Mouse (Mus musculus) ES-E14 (cell line): ENCODE measurements around the gene Fam83e. TPM values are rescaled to one million over a fixed set of nuclear protein-coding genes. Genes with fewer than 3 reads are reported as not detected.
A peak's percentile ranks its signal among the peaks of the same experiment; 100 is the strongest.

Experiments
- DNase-seq: peaks from one replicate; pipeline ENCODE4 v3.0.0-alpha.2; 2013; ENCODE audit warnings: low read depth, low spot score
- H3K27ac ChIP-seq: 2 replicates; pipeline ENCODE4 v1.5.1; 2012; ENCODE audit warnings: low read depth, mild to moderate bottlenecking, low read length, moderate library complexity, mixed read lengths; ENCODE audit not compliant: poor library complexity, insufficient read depth, severe bottlenecking
- H3K36me3 ChIP-seq: 2 replicates; pipeline ENCODE4 v1.6.1; 2012; ENCODE audit warnings: mild to moderate bottlenecking, low read length, moderate library complexity, mixed read lengths; ENCODE audit not compliant: control insufficient read depth, poor library complexity, insufficient read depth, severe bottlenecking
- H3K4me1 ChIP-seq, 2 experiments: fragments of 150-350 bp in 1 of 2; sonication (generic) in 1 of 2; 2 replicates each; pipeline ENCODE4 v1.6.1; 2012; ENCODE audit warnings: low read length in 2 of 2, mild to moderate bottlenecking in 1 of 2, mixed read lengths in 1 of 2; ENCODE audit not compliant: control insufficient read depth in 2 of 2, insufficient read depth in 2 of 2, poor library complexity in 1 of 2
- H3K4me3 ChIP-seq, 2 experiments: fragments of 150-350 bp in 1 of 2; sonication (generic) in 1 of 2; 2 replicates each; pipeline ENCODE4 v1.5.1; 2012; ENCODE audit warnings: low read length in 2 of 2, low read depth in 1 of 2, mild to moderate bottlenecking in 1 of 2, mixed read lengths in 1 of 2; ENCODE audit not compliant: insufficient read depth in 1 of 2, poor library complexity in 1 of 2, severe bottlenecking in 1 of 2
- H3K9ac ChIP-seq: 2 replicates; pipeline ENCODE4 v1.6.1; 2012; ENCODE audit warnings: low read depth, mild to moderate bottlenecking, low read length, mixed read lengths; ENCODE audit not compliant: poor library complexity, insufficient read depth, severe bottlenecking
- H3K9me3 ChIP-seq: fragments of 150-350 bp; sonication (generic); 2 replicates; pipeline ENCODE4 v1.6.1; 2012; ENCODE audit warnings: low read depth, mild to moderate bottlenecking, low read length; ENCODE audit not compliant: control insufficient read depth, insufficient read depth
- CHD2 ChIP-seq: IDR thresholded peaks from 2 replicates; pipeline ENCODE4 v1.6.1; 2014; ENCODE audit warnings: mild to moderate bottlenecking, low read depth, low read length, inconsistent platforms
- HCFC1 ChIP-seq: IDR thresholded peaks from 2 replicates; pipeline ENCODE4 v1.6.1; 2012; ENCODE audit warnings: low read length, inconsistent platforms, borderline replicate concordance; ENCODE audit not compliant: insufficient read depth
- MAFK ChIP-seq: IDR thresholded peaks from 2 replicates; pipeline ENCODE4 v1.6.1; 2014; ENCODE audit warnings: mild to moderate bottlenecking, low read depth, low read length, inconsistent platforms; ENCODE audit not compliant: insufficient read depth
- ZC3H11A ChIP-seq: IDR thresholded peaks from 2 replicates; pipeline ENCODE4 v1.6.1; 2012; ENCODE audit warnings: low read depth, mild to moderate bottlenecking, inconsistent platforms, low read length, borderline replicate concordance
- ZNF384 ChIP-seq: IDR thresholded peaks from 2 replicates; pipeline ENCODE4 v1.6.1; 2012; ENCODE audit warnings: low read depth, low read length, inconsistent platforms
- in situ Hi-C, 2 experiments: fragments of 600-800 bp; cut with MboI; formaldehyde crosslinking; loops; one replicate each; pipeline ENCODE4 v1.15.1; 2025; ENCODE audit warnings: low sequenced_read_pairs in 2 of 2, inconsistent platforms in 1 of 2; ENCODE audit not compliant: unreplicated experiment in 2 of 2
- total RNA-seq: library from RNA; depleted of rRNA; stranded (reverse); fragments of 300-350 nt; gene quantifications from 2 replicates; pipeline ENCODE4 v1.2.3, GENCODE M21; 2012

The Fam83e gene
- total RNA-seq, 1 experiment = 6.1 TPM

GRCm38 (mm10) chr7:45681046-45681736 is 39.8 kb upstream of the Fam83e start:
- DNase-seq = no peak
- Histone ChIP-seq H3K4me3 (no peak overlapping the region), H3K36me3 (peaks cover 3% of the 10 kb centered on the region; the same call in 1 of the 2 replicates), H3K27ac (no peak overlapping the region), H3K4me1 (peaks cover 0 to 9% of the 10 kb centered on the region in 2 experiments; a peak in 1 of 4 replicates), H3K9me3 (no peaks in the 10 kb centered on the region), H3K9ac (no peak overlapping the region)
- in situ Hi-C loops = no loop called here
- TF ChIP-seq CHD2 = no peak
- TF ChIP-seq ZNF384 = no peak
- no peak for TF ChIP-seq ZC3H11A
- no peak for TF ChIP-seq HCFC1
- TF ChIP-seq MAFK = no peak

- Histone ChIP-seq H3K4me1 (peaks cover 0 to 11% of the 10 kb centered on the region in 2 experiments; a peak in 1 of 4 replicates), H3K9ac (peak overlapping the region; percentile 76), H3K27ac (peak overlapping the region; percentile 62), H3K36me3 (no peaks in the 10 kb centered on the region; the same call in 1 of the 2 replicates), H3K4me3 (peak overlapping the region; percentile 11 to 15; a peak in 1 of 4 replicates), H3K9me3 (no peaks in the 10 kb centered on the region)
- peak; percentile 92 for DNase-seq
- in situ Hi-C loops = no loop called here
- peak; percentile 43; the same call in 1 of the 2 replicates for TF ChIP-seq HCFC1
- TF ChIP-seq CHD2 = no peak
- no peak for TF ChIP-seq MAFK
- peak; percentile 73; the same call in 1 of the 2 replicates for TF ChIP-seq ZC3H11A
- TF ChIP-seq ZNF384 = no peak
These were observed 38.6 kb upstream of the Fam83e start for GRCm38 (mm10) chr7:45682144-45683126.

- H3K9ac ChIP-seq = peak within 1 kb of the TSS; percentile 52; the same call in 1 of the 2 replicates
- TF ChIP-seq ZC3H11A (no peak), CHD2 (no peak), MAFK (no peak), ZNF384 (no peak), HCFC1 (no peak)
- no peaks in the 10 kb centered on the region for H3K9me3 ChIP-seq
- peaks cover 0 to 11% of the 10 kb centered on the region in 2 experiments; a peak in 1 of 4 replicates for H3K4me1 ChIP-seq
- H3K4me3 ChIP-seq = peak within 1 kb of the TSS in 1 of 2 experiments; percentile 36; a peak in 1 of 4 replicates
- DNase-seq = no peak
- in situ Hi-C loops = no loop called here
- no peak within 1 kb of the TSS for H3K27ac ChIP-seq
- no peaks in the 10 kb centered on the region for H3K36me3 ChIP-seq
These were observed 37.5 kb upstream of the Fam83e start, which contains the start of gene Ntn5 for GRCm38 (mm10) chr7:45683396-45684050. Gene Ntn5 (plus strand): TSS chr7:45684022.

- DNase-seq = no peak
- TF ChIP-seq ZC3H11A = no peak
- TF ChIP-seq HCFC1 = no peak
- no peak for TF ChIP-seq CHD2
- TF ChIP-seq MAFK = no peak
- TF ChIP-seq ZNF384 = no peak
- no peak overlapping the region for H3K27ac ChIP-seq
- no peaks in the 10 kb centered on the region for H3K36me3 ChIP-seq
- no peaks in the 10 kb centered on the region for H3K9me3 ChIP-seq
- no peak overlapping the region for H3K9ac ChIP-seq
- H3K4me1 ChIP-seq = peaks cover 0 to 14% of the 10 kb centered on the region in 2 experiments; a peak in 1 of 4 replicates
- in situ Hi-C loops = no loop called here
- no peak overlapping the region for H3K4me3 ChIP-seq
These were observed 35.2 kb upstream of the Fam83e start for GRCm38 (mm10) chr7:45685811-45686210.
